Mouse (Mus musculus): ENCODE data around the gene Kmt5b. TPM values are rescaled to one million over a fixed set of nuclear protein-coding genes. Genes with fewer than 3 reads are reported as not detected.

Gene Kmt5b
- polyA plus RNA-seq, 1 experiment from 2014 or later, result 18.9 TPM

DNA sequence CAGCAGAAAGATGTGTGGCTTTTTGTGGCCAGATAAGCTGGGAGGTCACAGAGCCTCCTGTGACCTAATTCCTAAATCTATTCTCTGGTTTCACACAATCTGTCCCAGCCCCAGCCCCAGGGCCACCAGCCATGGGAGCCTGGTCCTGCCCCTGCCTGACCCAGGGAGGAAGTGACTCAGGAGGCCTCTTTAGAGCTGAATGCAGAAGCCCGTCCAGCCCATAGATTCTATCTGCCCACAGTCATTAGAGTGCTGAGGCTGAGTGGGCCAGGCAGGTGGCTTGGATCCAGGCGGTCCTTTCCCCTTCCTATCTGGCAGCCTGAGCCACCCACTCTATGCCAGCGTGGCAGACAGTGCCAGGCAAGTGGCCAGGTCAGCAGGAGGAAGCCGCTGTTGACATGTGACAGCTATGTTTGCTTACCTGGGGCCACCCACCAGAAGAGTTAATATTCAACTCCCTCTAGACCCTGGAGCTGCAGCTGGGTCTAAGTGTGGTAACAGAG, 65.7 kb downstream of the Kmt5b start:
- Histone ChIP-seq H3K9ac (ENCODE audit: low read length) (no peak overlapping the region), H3K27me3 (ENCODE audit: control insufficient read depth, insufficient read depth, low read length) (no peaks in the 10 kb centered on the region), H3K4me3 (ENCODE audit: low read length) (no peak overlapping the region), H3K9me3 (replicated peaks; ENCODE audit: control insufficient read depth, low read length) (no peaks in the 10 kb centered on the region), H3K36me3 (ENCODE audit: control insufficient read depth, insufficient read depth) (no peaks in the 10 kb centered on the region), H3K4me2 (ENCODE audit: low read depth, low read length) (no peak overlapping the region), H3K27ac (ENCODE audit: low read length) (no peak overlapping the region), H3K4me1 (ENCODE audit: control insufficient read depth, insufficient read depth, low read length) (peaks cover 4% of the 10 kb centered on the region; the same call in 1 of the 2 replicates)
- peak; percentile 41; the same call in 1 of the 2 replicates for ATAC-seq (replicated peaks; ENCODE audit: extremely low read depth, insufficient read depth, low FRiP score)
- 38% methylated on average over 4 of the region's 4 CpGs for WGBS

DNA sequence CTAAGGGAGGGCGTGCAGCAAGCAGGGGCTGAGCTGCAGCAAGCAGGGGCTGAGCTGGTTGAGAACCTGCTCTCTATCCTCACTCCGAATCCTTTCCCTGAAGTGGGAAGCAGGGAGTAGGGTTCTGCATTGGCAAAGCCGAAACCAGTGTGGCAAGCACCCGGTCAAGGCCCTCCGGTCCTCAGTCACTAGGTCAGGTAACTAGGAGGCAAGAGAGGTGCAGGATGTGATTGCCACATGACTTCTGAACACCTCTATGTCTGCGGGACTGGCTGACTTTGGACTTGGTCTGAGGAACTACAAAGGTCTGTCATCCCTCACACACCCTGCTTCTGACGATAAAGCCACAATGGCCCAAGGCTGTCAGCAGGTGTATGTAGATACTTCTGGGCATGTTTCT, 67.1 kb downstream of the Kmt5b start:
- Histone ChIP-seq H3K27me3 (ENCODE audit: control insufficient read depth, insufficient read depth, low read length) (no peaks in the 10 kb centered on the region), H3K36me3 (ENCODE audit: control insufficient read depth, insufficient read depth) (no peaks in the 10 kb centered on the region), H3K4me2 (ENCODE audit: low read depth, low read length) (no peak overlapping the region), H3K4me1 (ENCODE audit: control insufficient read depth, insufficient read depth, low read length) (peaks cover 4% of the 10 kb centered on the region; the same call in 1 of the 2 replicates), H3K27ac (ENCODE audit: low read length) (no peak overlapping the region), H3K4me3 (ENCODE audit: low read length) (no peak overlapping the region), H3K9me3 (replicated peaks; ENCODE audit: control insufficient read depth, low read length) (no peaks in the 10 kb centered on the region), H3K9ac (ENCODE audit: low read length) (no peak overlapping the region)
- ATAC-seq (replicated peaks; ENCODE audit: extremely low read depth, insufficient read depth, low FRiP score), result no peak
- WGBS, result 91% methylated on average over 7 of the region's 7 CpGs

DNA sequence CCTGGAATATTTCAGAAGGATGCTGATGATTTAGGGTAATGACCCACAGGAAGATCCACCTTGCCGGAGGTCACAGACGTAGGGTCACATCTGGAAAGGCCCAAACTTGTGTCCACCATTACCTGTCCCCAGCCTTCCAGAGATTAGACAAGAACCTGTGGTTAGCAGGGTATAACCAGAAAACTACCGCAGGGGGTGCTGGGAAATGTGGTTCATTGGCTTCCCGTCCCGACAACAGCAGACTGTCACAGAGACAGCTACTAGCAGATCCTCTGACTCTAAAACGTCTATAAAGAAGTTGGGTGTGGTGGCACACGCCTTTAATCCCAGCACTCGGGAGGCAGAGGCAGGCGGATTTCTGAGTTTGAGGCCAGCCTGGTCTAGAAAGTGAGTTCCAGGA, 69.6 kb downstream of the Kmt5b start:
- no peak overlapping the region for H3K27ac ChIP-seq (ENCODE audit: low read length)
- H3K36me3 ChIP-seq (ENCODE audit: control insufficient read depth, insufficient read depth), result no peaks in the 10 kb centered on the region
- 82% methylated on average over 9 of the region's 9 CpGs for WGBS
- no peak for ATAC-seq (replicated peaks; ENCODE audit: extremely low read depth, insufficient read depth, low FRiP score)
- no peaks in the 10 kb centered on the region for H3K9me3 ChIP-seq (replicated peaks; ENCODE audit: control insufficient read depth, low read length)
- no peak overlapping the region for H3K4me3 ChIP-seq (ENCODE audit: low read length)
- no peaks in the 10 kb centered on the region for H3K27me3 ChIP-seq (ENCODE audit: control insufficient read depth, insufficient read depth, low read length)
- H3K9ac ChIP-seq (ENCODE audit: low read length), result no peak overlapping the region
- H3K4me1 ChIP-seq (ENCODE audit: control insufficient read depth, insufficient read depth, low read length), result peaks cover 9% of the 10 kb centered on the region
- no peak overlapping the region for H3K4me2 ChIP-seq (ENCODE audit: low read depth, low read length)

DNA sequence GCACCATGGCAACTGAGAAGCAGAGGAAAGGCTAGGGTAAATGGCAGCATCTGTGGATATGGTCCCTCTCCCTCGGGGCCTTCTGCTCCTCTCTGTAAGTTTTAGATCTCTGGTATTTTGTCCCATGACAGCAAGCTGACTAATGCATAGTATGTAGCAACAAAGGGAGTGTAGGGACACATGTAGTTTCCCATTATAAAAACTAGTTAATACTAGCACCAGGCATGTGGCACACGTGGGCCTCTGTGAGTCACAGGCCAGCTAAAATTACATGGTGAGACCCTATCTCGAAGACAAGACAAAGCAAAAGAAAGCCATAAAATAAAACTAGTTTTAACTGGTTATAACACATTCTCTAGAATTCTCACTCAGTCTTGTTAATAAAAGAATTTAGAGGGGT, 71.7 kb downstream of the Kmt5b start:
- Histone ChIP-seq H3K4me2 (ENCODE audit: low read depth, low read length) (no peak overlapping the region), H3K9me3 (replicated peaks; ENCODE audit: control insufficient read depth, low read length) (no peaks in the 10 kb centered on the region), H3K27ac (ENCODE audit: low read length) (no peak overlapping the region), H3K9ac (ENCODE audit: low read length) (no peak overlapping the region), H3K27me3 (ENCODE audit: control insufficient read depth, insufficient read depth, low read length) (no peaks in the 10 kb centered on the region), H3K36me3 (ENCODE audit: control insufficient read depth, insufficient read depth) (no peaks in the 10 kb centered on the region), H3K4me1 (ENCODE audit: control insufficient read depth, insufficient read depth, low read length) (peaks cover 5% of the 10 kb centered on the region; the same call in 1 of the 2 replicates), H3K4me3 (ENCODE audit: low read length) (no peak overlapping the region)
- 74% methylated on average over 3 of the region's 3 CpGs for WGBS
- ATAC-seq (replicated peaks; ENCODE audit: extremely low read depth, insufficient read depth, low FRiP score), result no peak

DNA sequence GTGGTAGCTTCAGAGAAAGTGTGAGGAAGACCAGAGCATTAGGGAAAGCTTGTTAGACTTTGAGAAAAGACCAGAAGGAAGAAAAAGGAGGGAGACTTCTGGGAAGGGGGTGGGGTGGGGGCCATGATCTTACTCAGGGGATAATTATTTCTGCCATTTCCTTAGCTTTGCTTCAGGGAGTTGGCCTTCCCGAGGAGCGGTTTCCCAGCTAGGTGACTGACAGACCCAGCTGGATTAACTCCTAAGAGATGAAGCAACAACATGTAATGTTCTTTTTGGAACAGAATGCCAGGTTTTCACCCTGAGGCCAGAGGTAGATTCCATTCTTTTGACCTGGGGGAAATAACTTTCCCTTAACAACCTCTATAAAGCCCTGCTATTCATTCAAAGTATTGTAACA, 72.5 kb downstream of the Kmt5b start:
- no peaks in the 10 kb centered on the region for H3K27me3 ChIP-seq (ENCODE audit: control insufficient read depth, insufficient read depth, low read length)
- no peak overlapping the region for H3K27ac ChIP-seq (ENCODE audit: low read length)
- H3K4me3 ChIP-seq (ENCODE audit: low read length), result no peak overlapping the region
- WGBS, result 45% methylated on average over 2 of the region's 2 CpGs
- H3K9ac ChIP-seq (ENCODE audit: low read length), result no peak overlapping the region
- H3K4me1 ChIP-seq (ENCODE audit: control insufficient read depth, insufficient read depth, low read length), result peaks cover 5% of the 10 kb centered on the region; the same call in 1 of the 2 replicates
- no peaks in the 10 kb centered on the region for H3K36me3 ChIP-seq (ENCODE audit: control insufficient read depth, insufficient read depth)
- ATAC-seq (replicated peaks; ENCODE audit: extremely low read depth, insufficient read depth, low FRiP score), result no peak
- no peak overlapping the region for H3K4me2 ChIP-seq (ENCODE audit: low read depth, low read length)
- no peaks in the 10 kb centered on the region for H3K9me3 ChIP-seq (replicated peaks; ENCODE audit: control insufficient read depth, low read length)

DNA sequence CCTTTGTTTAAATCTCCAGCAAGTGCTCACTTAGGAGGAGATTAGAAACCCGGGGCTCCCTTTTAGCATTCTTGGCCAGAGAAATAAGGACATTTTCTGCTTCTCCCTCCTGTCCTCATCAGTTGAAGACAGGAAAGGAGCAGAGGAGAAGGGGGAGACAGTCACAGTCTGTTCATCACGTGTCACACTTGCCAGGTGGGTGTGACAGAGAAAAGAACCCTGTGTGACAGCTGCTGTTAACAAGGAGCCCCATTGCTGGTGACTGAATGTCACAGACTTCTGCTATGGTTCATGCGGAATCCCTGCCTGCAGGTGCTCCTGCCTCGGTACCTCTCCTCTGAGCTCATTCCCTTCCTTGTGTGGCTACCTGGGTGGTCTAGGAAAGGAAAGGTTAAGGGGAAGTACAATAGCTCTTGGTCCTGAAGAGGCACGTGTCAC, 73.0 kb downstream of the Kmt5b start:
- WGBS, result 32% methylated on average over 5 of the region's 5 CpGs
- Histone ChIP-seq H3K9me3 (replicated peaks; ENCODE audit: control insufficient read depth, low read length) (no peaks in the 10 kb centered on the region), H3K4me2 (ENCODE audit: low read depth, low read length) (no peak overlapping the region), H3K9ac (ENCODE audit: low read length) (no peak overlapping the region), H3K4me3 (ENCODE audit: low read length) (no peak overlapping the region), H3K27ac (ENCODE audit: low read length) (no peak overlapping the region), H3K36me3 (ENCODE audit: control insufficient read depth, insufficient read depth) (no peaks in the 10 kb centered on the region), H3K4me1 (ENCODE audit: control insufficient read depth, insufficient read depth, low read length) (peaks cover 5% of the 10 kb centered on the region; the same call in 1 of the 2 replicates), H3K27me3 (ENCODE audit: control insufficient read depth, insufficient read depth, low read length) (no peaks in the 10 kb centered on the region)
- no peak; the same call in 1 of the 2 replicates for ATAC-seq (replicated peaks; ENCODE audit: extremely low read depth, insufficient read depth, low FRiP score)

DNA sequence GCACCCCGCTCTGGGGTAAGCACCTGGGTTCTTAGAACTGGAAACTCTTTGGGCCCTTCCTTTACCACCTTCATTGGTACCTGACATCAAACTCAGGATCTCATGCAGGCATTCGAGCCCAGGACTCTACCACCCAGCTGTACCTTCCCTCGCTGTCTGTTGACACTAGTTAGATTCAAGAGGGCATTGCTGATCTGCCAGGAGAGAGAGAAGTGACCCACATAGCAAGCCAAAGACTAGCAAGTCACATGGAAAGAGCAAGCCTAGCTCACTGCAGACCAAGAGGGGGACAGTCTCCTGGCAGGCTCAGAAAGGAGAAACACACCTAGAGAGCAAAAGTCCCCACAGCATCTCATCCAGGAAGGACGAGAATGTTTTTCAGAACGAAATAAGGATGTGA, 73.5 kb downstream of the Kmt5b start:
- Histone ChIP-seq H3K4me3 (ENCODE audit: low read length) (no peak overlapping the region), H3K4me2 (ENCODE audit: low read depth, low read length) (no peak overlapping the region), H3K4me1 (ENCODE audit: control insufficient read depth, insufficient read depth, low read length) (peaks cover 5% of the 10 kb centered on the region; the same call in 1 of the 2 replicates), H3K9ac (ENCODE audit: low read length) (no peak overlapping the region), H3K36me3 (ENCODE audit: control insufficient read depth, insufficient read depth) (no peaks in the 10 kb centered on the region), H3K27ac (ENCODE audit: low read length) (no peak overlapping the region; the same call in 1 of the 2 replicates), H3K9me3 (replicated peaks; ENCODE audit: control insufficient read depth, low read length) (no peaks in the 10 kb centered on the region), H3K27me3 (ENCODE audit: control insufficient read depth, insufficient read depth, low read length) (no peaks in the 10 kb centered on the region)
- no peak for ATAC-seq (replicated peaks; ENCODE audit: extremely low read depth, insufficient read depth, low FRiP score)
- WGBS, result 76% methylated on average over 5 of the region's 5 CpGs

DNA sequence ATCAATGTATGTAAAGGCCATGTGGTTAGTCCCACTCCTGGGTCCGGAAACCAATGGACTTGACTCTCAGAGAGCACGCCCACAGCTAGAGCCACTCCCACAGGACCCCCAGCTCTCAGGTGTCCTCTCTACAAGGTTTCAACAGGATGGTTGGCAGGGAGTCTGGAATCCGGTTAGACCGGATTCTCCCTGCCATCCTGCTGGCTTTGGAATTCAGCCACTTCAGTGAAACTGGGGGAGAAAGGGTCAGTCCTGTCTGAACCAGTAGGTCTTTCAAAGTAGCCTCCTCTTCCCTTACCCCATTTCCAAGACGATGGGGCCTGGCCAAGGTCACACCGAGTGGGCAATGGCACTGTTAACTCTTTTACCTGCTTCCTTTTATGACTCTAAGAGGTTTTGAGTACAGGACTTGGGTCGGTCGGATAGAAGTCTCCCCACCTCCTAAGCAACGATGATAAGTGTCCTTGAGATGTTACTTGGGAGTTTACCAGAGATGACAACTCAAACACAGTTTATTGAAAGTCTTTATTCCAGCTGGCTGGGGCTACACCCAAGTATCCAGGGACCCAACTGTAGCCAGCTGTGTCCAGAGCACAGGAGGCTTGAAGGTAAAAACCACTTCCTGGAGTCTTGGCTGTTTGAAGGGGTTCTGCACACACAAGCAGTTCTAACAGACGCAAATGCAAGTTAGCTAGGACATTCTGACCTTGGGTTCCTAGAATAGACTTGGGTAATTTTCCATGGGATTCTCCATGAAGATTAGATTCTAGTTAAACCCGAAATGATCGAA, 75.3 kb downstream of the Kmt5b start:
- Histone ChIP-seq H3K4me3 (ENCODE audit: low read length) (no peak overlapping the region), H3K9ac (ENCODE audit: low read length) (no peak overlapping the region), H3K27ac (ENCODE audit: low read length) (no peak overlapping the region; the same call in 1 of the 2 replicates), H3K27me3 (ENCODE audit: control insufficient read depth, insufficient read depth, low read length) (no peaks in the 10 kb centered on the region), H3K36me3 (ENCODE audit: control insufficient read depth, insufficient read depth) (no peaks in the 10 kb centered on the region), H3K9me3 (replicated peaks; ENCODE audit: control insufficient read depth, low read length) (no peaks in the 10 kb centered on the region), H3K4me1 (ENCODE audit: control insufficient read depth, insufficient read depth, low read length) (peaks cover 5% of the 10 kb centered on the region; the same call in 1 of the 2 replicates), H3K4me2 (ENCODE audit: low read depth, low read length) (no peak overlapping the region)
- WGBS, result 47% methylated on average over 12 of the region's 12 CpGs
- ATAC-seq (replicated peaks; ENCODE audit: extremely low read depth, insufficient read depth, low FRiP score), result no peak

DNA sequence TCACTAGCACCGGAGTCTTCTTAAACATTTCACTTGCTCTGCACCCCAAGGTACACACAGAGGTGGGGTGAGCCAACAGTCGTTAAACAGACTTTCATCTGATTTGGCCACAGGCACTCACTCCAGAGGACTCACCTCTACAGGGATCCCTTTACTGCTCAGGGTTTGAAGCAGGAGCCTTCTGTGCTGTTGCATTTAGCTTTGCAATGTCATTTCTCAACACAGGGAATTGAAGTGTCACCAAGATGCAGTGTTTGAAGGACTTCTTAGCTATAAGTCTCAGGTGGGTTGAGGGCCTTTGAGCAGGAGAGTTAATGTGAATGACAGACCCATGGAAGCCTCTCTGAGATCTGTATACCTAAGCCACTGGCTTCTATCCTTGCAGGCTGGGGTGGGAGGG, 76.4 kb downstream of the Kmt5b start:
- H3K9ac ChIP-seq (ENCODE audit: low read length), result no peak overlapping the region
- no peak overlapping the region for H3K4me3 ChIP-seq (ENCODE audit: low read length)
- no peak overlapping the region for H3K4me2 ChIP-seq (ENCODE audit: low read depth, low read length)
- no peak for ATAC-seq (replicated peaks; ENCODE audit: extremely low read depth, insufficient read depth, low FRiP score)
- no peaks in the 10 kb centered on the region for H3K36me3 ChIP-seq (ENCODE audit: control insufficient read depth, insufficient read depth)
- peaks cover 5% of the 10 kb centered on the region; the same call in 1 of the 2 replicates for H3K4me1 ChIP-seq (ENCODE audit: control insufficient read depth, insufficient read depth, low read length)
- H3K27me3 ChIP-seq (ENCODE audit: control insufficient read depth, insufficient read depth, low read length), result no peaks in the 10 kb centered on the region
- WGBS, result 82% methylated on average over 2 of the region's 2 CpGs
- H3K27ac ChIP-seq (ENCODE audit: low read length), result no peak overlapping the region; the same call in 1 of the 2 replicates
- no peaks in the 10 kb centered on the region for H3K9me3 ChIP-seq (replicated peaks; ENCODE audit: control insufficient read depth, low read length)
